Mouse (Mus musculus): ENCODE data around the gene Dpm3. TPM values are rescaled to one million over a fixed set of nuclear protein-coding genes. Genes with fewer than 3 reads are reported as not detected.

Gene Dpm3
- total and polyA plus RNA-seq, 3 experiments: 237 to 271 TPM; not detected in 1

GRCm38 (mm10) chr3:89245688-89246171, 13.4 kb upstream of the Dpm3 start, which contains the start of gene Krtcap2 (continued):
- TF ChIP-seq POLR2AphosphoS5 (IDR thresholded peaks at IDR 0.05; ENCODE audit: borderline replicate concordance, low read depth, low read length) (no peak), GATA1 (IDR thresholded peaks at IDR 0.05; ENCODE audit: low read depth, low read length) (no peak), ZNF384 (IDR thresholded peaks at IDR 0.05; ENCODE audit: low read depth, low read length) (no peak), HCFC1 (IDR thresholded peaks at IDR 0.05; ENCODE audit: low read depth, low read length) (no peak)

GRCm38 (mm10) chr3:89246261-89247100, 12.7 kb upstream of the Dpm3 start, which contains the start of gene Trim46:
Gene Trim46 (minus strand): TSS chr3:89246309.
- Histone ChIP-seq H3K4me3 (ENCODE audit: control insufficient read depth in 1 of 2, insufficient read depth in 1 of 2, low read depth in 2 of 2, low read length in 2 of 2) (peak within 1 kb of the TSS; percentile 84 to 89), H3K9me3 (replicated peaks; ENCODE audit: insufficient read depth, low read length) (no peaks in the 10 kb centered on the region), H3K9ac (ENCODE audit: control insufficient read depth, low read depth, low read length, poor library complexity, severe bottlenecking) (peak within 1 kb of the TSS; percentile 99), H3K4me1 (ENCODE audit: control insufficient read depth in 1 of 2, insufficient read depth in 2 of 2, low read length in 2 of 2) (peaks cover 17 to 24% of the 10 kb centered on the region in 2 experiments; a peak in 3 of 4 replicates), H3K79me2 (ENCODE audit: control insufficient read depth, insufficient read depth, low read length, poor library complexity) (peaks cover 17% of the 10 kb centered on the region), H3K36me3 (ENCODE audit: control insufficient read depth in 1 of 2, insufficient read depth in 2 of 2, low read length in 2 of 2) (peaks cover 7 to 23% of the 10 kb centered on the region in 2 experiments; a peak in 3 of 4 replicates), H3K27me3 (ENCODE audit: control insufficient read depth in 1 of 2, insufficient read depth in 2 of 2, low read length in 2 of 2) (no peaks in the 10 kb centered on the region), H3K27ac (ENCODE audit: control insufficient read depth, low read depth, low read length) (peak within 1 kb of the TSS; percentile 98)
- peak; percentile 98 for DNase-seq (ENCODE audit: low read depth, low spot score)
- peak; percentile 91 for TF ChIP-seq POLR2AphosphoS2 (IDR thresholded peaks at IDR 0.05; ENCODE audit: low read length)
- TF ChIP-seq MEF2A (IDR thresholded peaks at IDR 0.05; ENCODE audit: extremely low read depth, insufficient replicate concordance, low read depth, low read length, poor library complexity, severe bottlenecking): no peak
- no peak for TF ChIP-seq CHD2 (IDR thresholded peaks at IDR 0.05; ENCODE audit: low read length)
- TF ChIP-seq MXI1 (IDR thresholded peaks at IDR 0.05; ENCODE audit: low read depth, low read length): peak; percentile 84
- peak; percentile 21; the same call in 1 of the 2 replicates for TF ChIP-seq MAZ (IDR thresholded peaks at IDR 0.05; ENCODE audit: low read depth, low read length)
- no peak; the same call in 1 of the 2 replicates for TF ChIP-seq MAX (IDR thresholded peaks at IDR 0.05; ENCODE audit: low read length)
- peak; percentile 95 to 98 (median 98) for TF ChIP-seq CTCF (IDR thresholded peaks at IDR 0.05 in 2 of 3, conservative IDR thresholded peaks at IDR 0.05 in 1 of 3; ENCODE audit: control insufficient read depth in 1 of 3, insufficient read depth in 1 of 3, low read depth in 2 of 3, low read length in 3 of 3, poor library complexity in 1 of 3, severe bottlenecking in 1 of 3)
- TF ChIP-seq UBTF (IDR thresholded peaks at IDR 0.05; ENCODE audit: borderline replicate concordance, insufficient read depth, low read depth, low read length): 0 out of 2 replicates have a peak, but pooled peaks have one; percentile 76
- peak; percentile 87 for TF ChIP-seq HCFC1 (IDR thresholded peaks at IDR 0.05; ENCODE audit: low read depth, low read length)
- peak; percentile 84 for TF ChIP-seq NRF1 (IDR thresholded peaks at IDR 0.05; ENCODE audit: insufficient read depth, low read depth, low read length, poor library complexity, severe bottlenecking)
- TF ChIP-seq ZMIZ1 (IDR thresholded peaks at IDR 0.05; ENCODE audit: low read depth, low read length): 0 out of 2 replicates have a peak, but pooled peaks have one; percentile 68
- no peak for TF ChIP-seq USF2 (IDR thresholded peaks at IDR 0.05; ENCODE audit: borderline replicate concordance in 1 of 2, insufficient read depth in 1 of 2, low read depth in 1 of 2, low read length in 2 of 2)
- peak; percentile 29 to 73; a peak in 1 of 4 replicates for TF ChIP-seq EP300 (IDR thresholded peaks at IDR 0.05; ENCODE audit: low read depth in 1 of 2, low read length in 2 of 2)
- TF ChIP-seq TCF12 (IDR thresholded peaks at IDR 0.05; ENCODE audit: low read depth, low read length): peak; percentile 70
- no peak for TF ChIP-seq BHLHE40 (IDR thresholded peaks at IDR 0.05; ENCODE audit: borderline replicate concordance, low read depth, low read length)
- peak; percentile 69 for TF ChIP-seq NELFE (IDR thresholded peaks at IDR 0.05; ENCODE audit: low read depth, low read length)
- TF ChIP-seq RAD21 (IDR thresholded peaks at IDR 0.05; ENCODE audit: low read depth, low read length): peak; percentile 33
- TF ChIP-seq GATA1 (IDR thresholded peaks at IDR 0.05; ENCODE audit: low read depth, low read length): no peak
- no peak; the same call in 1 of the 2 replicates for TF ChIP-seq E2F4 (IDR thresholded peaks at IDR 0.05; ENCODE audit: borderline replicate concordance, low read depth, low read length)
- no peak for TF ChIP-seq MYB (IDR thresholded peaks at IDR 0.05; ENCODE audit: low read depth, low read length)
- peak; percentile 77 for TF ChIP-seq MYC (IDR thresholded peaks at IDR 0.05; ENCODE audit: low read depth, low read length)
- no peak for TF ChIP-seq TAL1 (IDR thresholded peaks at IDR 0.05; ENCODE audit: low read length)
- TF ChIP-seq RCOR1 (IDR thresholded peaks at IDR 0.05; ENCODE audit: low read depth, low read length): peak; percentile 65; the same call in 1 of the 2 replicates
- TF ChIP-seq SIN3A (IDR thresholded peaks at IDR 0.05; ENCODE audit: low read length): peak; percentile 64
- no peak for TF ChIP-seq ZNF384 (IDR thresholded peaks at IDR 0.05; ENCODE audit: low read depth, low read length)
- peak; percentile 61; the same call in 1 of the 2 replicates for TF ChIP-seq ETS1 (IDR thresholded peaks at IDR 0.05; ENCODE audit: low read depth, low read length)
- peak; percentile 98 for TF ChIP-seq CHD1 (IDR thresholded peaks at IDR 0.05; ENCODE audit: low read depth, low read length)
- TF ChIP-seq ZKSCAN1 (IDR thresholded peaks at IDR 0.05; ENCODE audit: low read depth, low read length): no peak
- TF ChIP-seq ZC3H11A (IDR thresholded peaks at IDR 0.05; ENCODE audit: low read depth, low read length): no peak
- no peak for TF ChIP-seq POLR2AphosphoS5 (IDR thresholded peaks at IDR 0.05; ENCODE audit: borderline replicate concordance, low read depth, low read length)

All from MEL (cell line).